Mouse (Mus musculus): ENCODE results near the gene Fbxo41.

DNA sequence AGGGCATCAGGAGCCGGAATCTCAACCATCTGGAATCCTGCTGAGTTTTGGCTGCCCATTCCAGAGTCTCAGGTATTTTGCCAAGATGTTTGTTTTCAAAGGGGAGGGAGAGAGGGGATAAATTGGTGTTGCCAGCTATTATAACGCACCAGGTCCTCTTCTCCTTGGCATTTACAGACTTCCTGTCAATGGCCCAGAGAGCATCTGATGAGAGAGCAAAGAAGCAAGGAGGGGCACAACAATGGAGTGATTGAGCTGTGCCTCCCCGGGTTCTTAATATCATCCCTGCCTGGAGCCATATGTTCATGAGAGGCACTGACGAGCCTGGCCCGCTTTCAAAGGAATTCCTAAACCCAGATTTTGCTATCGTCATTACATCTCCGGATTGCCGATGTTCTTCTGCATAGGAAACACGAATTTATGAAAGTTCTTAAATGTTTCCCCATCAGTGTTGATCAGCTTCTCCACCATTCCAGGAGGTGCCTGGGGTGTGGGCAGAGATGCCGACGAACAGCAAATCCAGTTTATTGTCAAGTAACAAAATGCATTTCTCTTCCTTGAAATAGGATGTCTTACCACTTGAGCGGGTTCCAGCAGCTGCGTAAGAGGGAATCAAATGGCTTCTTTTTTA lies 41.6 kb upstream of the Fbxo41 start:
- no peak for TF ChIP-seq CTCF (IDR thresholded peaks at IDR 0.05; ENCODE audit: borderline replicate concordance, insufficient read depth, low read length)
- TF ChIP-seq POLR2A (IDR thresholded peaks at IDR 0.05; ENCODE audit: low read depth, low read length), result no peak
